Mouse (Mus musculus): ENCODE data around the gene Cd151.

DNA sequence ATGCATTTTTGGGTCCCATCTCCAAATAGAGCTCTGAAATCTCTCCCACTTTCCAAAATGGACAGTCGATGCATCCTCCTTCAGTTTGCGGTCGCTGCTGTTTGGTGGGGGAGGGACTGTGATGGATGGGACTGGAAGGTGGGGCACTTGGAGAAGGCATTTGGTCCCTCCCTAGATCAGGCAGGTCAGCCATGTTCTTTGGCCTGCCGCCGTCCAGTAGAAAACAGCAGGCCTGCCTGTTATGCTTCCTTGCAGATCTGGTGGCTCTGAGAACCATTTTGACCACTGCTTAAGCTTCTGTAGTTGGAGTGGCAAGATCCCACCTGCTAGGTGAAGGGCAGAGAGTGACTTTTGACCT, 951 bp downstream of the Cd151 start:
- TF ChIP-seq CTCF (IDR thresholded peaks at IDR 0.05; ENCODE audit: extremely low read depth, insufficient read length, insufficient replicate concordance, low read depth, low read length) (no peak), POLR2A (IDR thresholded peaks at IDR 0.05; ENCODE audit: low read depth, low read length) (no peak)

Measured in small intestine, adult 2 months (tissue).